Mouse (Mus musculus) liver, adult 2 months (tissue): ENCODE measurements around the gene Gxylt2.

Experiments used
- CTCF ChIP-seq: fragments of 200-500 bp; IDR thresholded peaks from 2 replicates; pipeline ENCODE4 v1.5.1; 2011; ENCODE audit warnings: low read depth, low read length, control low read depth
- POLR2A ChIP-seq: fragments of 200-500 bp; IDR thresholded peaks from 2 replicates; pipeline ENCODE4 v1.6.1; 2011; ENCODE audit warnings: low read length, control low read depth; ENCODE audit not compliant: insufficient read depth; ENCODE audit errors: extremely low read depth

DNA sequence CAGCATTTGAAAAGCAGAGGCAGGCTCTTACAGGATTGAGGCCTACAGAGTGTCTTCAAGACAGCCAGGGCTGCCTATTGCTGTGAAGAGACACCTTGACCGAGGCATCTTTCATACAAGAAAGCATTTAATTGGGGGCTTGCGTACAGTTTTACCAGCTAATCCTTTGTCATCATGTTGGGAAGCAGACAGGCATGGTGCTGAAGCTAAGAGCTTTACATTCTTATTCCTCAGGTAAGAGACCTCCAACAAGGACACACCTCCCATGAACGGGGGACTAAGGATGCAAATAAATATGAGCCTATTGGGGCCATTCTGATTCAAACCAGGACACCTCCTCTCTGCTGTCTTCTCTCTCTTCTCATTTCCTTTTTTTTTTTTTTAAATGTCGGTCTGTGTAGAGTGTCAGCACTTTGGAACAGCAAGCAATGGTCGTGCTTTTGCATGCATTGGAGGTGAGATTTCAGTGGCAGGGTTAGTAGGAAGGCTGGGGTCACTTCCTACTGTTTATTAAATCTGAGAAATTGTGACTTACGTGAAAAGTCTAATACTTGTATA lies 103.8 kb downstream of the Gxylt2 start:
- TF ChIP-seq CTCF (no peak), POLR2A (no peak)
